Mouse (Mus musculus) left cerebral cortex, adult 8-10 months (tissue): ENCODE data around the gene 6430548M08Rik. TPM values are rescaled to one million over a fixed set of nuclear protein-coding genes. Genes with fewer than 3 reads are reported as not detected.
A peak's percentile ranks its signal among the peaks of the same experiment; 100 is the strongest.

Experiments
- DNase-seq, 2 experiments: peaks; one replicate each; pipeline ENCODE4 v3.0.0; 2022; ENCODE audit warnings: low spot score in 2 of 2
- total RNA-seq, 4 experiments: library from RNA; stranded (reverse); gene quantifications; 2 replicates each; pipeline ENCODE4 v1.2.4; 2022

Gene 6430548M08Rik
- total RNA-seq, 4 experiments from 2014 or later = 219 to 271 (median 241) TPM

DNA sequence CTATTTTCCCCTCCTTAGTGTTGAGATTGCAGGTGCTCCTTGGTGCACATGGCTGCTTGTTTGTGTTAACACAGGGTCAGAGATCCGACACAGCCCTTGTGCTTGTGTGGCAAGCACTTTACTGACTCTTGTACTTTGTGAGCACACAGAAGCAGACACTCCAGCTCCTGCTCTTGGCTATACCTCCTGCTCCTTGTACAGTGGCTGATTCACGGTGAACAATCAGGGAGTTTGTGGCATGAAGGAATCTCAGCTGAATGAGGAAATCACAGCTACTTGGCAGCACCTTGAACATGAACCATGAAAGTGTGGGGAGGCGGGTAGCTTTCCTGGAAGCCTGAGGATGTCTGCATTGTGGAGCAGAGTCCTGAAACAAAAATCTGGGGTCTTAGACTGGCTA is 26.8 kb downstream of the 6430548M08Rik start:
- DNase-seq = no peak

DNA sequence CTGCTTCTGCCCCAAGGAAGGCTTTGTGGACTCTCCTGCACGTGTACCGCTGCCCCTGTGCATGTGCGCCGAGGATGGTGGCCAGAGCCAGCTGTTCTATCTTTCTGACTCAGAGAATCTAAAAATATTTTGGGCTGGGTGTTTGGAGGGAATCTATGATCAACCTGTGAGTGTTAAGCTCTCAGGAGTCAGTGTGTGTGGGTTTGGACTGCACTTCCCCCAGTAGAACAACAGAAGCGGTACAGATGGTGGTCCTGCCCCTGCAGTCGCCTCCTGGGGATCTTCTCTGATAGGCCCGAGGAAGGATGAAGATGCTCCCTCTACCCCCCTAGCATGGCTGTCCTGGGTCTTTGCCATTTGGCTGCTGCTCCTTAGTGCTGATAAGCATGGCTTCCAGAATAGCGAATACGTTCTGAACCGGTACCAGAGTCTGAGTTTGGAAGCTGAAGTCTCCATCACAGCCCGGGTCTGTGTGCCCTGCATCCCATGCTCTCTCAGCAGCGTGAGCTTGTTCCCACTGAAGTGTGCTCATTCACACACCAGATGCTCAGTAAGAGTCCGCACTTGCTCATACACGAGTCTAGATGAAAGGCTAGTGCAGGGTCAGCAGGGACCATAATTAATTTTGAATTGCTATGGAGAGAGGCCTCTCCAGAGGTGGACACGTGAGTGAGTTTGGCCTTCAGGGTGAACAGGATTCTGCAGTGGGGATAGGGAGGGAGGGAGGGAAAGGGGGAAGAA is 30.1 kb downstream of the 6430548M08Rik start:
- DNase-seq = peak in 1 of 2 experiments; percentile 80

DNA sequence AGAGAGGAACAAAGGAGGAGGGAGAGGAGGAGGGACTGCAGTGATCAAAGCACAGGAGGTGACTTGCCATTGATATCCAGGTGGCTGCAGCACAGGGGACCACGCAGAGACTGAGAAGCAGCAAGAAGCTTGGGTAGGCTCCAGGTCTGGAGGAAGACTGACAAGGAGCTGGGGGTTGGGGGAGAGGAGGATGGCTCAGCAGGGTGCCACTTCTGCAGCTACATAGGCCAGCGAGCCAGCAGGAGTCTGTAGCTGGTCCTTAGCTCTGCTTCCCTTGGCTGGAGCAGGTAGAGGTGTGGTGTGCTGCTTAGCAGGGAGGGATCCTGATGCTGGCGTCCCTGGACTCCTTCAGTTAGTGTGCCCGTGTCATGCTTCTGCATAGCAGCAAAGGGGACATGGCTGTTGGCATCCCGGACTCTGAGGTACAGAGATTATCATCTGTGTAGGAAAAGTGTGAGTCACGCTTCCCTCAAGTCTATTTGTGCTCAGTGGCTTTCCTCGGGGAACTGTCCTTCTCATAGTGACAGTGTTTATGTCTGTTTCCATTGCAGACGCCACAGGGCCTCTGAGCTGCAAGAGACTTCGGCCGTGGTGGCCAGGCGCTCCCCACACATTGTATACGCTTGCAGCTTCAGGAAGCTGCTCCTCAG is 30.8 kb downstream of the 6430548M08Rik start:
- DNase-seq = peak; percentile 42 to 75

DNA sequence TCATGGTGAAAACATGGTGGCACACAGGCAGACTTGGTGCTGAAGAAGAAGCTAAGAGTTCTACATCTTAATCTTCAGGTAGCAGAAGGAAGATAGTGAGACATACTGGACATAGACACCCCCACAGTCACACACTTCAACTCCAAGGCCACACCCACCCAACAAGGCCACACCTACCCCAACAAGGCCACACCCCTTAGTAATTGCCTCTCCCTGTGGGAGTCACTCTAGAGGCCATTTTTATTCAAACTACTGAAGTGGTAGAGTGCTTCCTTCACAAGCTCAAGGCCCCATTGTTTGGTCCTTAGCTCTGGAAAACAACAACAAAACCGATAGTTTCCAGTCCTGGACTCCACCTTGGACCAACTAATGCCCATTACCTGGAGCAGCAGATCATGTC is 32.1 kb downstream of the 6430548M08Rik start:
- no peak for DNase-seq

DNA sequence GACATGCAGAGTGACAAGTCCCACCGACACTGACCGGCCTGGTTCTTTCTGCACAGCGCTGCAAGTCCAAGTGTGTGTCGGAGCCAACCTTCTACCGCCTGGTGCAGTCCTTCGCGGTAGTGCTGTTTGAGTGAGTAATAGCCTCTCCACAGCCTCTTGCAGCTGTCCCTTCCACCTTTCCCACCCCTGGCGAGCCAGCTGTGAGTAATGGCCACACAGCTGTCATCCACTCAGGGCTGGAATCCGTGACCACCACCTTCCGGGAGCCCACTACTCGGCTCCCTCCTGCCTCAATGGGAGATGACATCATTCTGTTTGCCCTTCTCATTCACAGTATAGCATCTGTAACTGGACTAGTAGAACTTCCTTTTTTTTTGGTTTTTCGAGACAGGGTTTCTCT is 36.1 kb downstream of the 6430548M08Rik start:
- no peak for DNase-seq

DNA sequence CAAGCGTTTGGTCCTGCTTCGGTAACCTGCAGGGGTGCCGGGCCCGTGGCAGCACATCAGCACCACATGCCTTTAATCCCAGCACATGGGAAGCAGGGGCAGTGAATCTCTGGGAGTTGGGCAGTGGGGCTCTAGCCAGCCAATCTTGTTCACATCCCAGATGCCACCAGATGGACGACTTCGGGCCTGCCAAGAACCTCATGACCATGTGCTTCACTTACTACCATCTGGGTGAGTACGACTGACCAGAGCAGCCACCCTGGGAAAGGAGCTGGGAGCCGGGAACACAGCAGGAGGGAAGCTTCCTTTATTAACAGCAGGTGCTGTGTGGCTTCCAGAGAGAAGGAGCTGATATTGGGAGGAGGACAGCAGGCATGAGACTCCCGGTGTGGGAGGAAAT is 37.2 kb downstream of the 6430548M08Rik start:
- DNase-seq = no peak

DNA sequence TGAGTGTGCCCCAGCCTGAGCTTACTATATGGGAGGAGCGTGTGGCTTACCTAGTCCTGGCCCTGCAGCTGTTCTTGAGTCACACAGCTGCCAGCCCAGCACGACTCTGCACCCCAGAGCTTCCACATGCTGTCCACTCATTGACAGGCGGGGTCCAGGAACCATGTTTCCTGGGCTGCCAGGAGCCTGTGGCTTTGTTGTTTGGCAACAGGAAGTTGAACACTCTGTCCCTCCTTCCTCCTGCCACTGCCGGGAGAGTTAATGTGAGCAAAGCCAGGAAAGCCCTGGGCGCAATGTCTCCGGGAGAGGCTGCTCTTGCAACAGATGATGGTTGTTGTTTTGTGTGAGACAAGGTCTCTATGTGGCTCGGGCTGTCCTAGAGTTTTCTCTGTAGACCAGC is 38.7 kb downstream of the 6430548M08Rik start:
- DNase-seq = no peak

DNA sequence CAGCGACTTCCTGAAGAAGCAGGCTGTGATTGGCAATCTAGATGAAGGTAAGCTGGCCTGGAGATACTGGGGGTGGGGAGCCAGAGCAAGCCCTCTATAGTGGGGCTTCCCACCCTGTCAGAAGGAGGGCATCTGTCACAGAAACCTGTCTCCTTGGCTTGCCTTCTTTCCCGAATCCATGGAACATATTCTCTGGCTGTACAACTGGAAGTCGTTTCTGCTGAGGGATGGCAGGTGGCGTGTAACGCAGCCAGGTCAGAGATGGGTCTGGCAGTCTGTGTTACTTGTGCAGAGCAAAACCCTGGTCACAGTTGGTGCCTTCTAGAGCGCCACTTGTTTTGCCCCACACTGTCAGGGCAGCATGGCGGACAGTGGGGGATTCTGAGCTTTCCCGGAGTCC is 46.4 kb downstream of the 6430548M08Rik start:
- no peak for DNase-seq

DNA sequence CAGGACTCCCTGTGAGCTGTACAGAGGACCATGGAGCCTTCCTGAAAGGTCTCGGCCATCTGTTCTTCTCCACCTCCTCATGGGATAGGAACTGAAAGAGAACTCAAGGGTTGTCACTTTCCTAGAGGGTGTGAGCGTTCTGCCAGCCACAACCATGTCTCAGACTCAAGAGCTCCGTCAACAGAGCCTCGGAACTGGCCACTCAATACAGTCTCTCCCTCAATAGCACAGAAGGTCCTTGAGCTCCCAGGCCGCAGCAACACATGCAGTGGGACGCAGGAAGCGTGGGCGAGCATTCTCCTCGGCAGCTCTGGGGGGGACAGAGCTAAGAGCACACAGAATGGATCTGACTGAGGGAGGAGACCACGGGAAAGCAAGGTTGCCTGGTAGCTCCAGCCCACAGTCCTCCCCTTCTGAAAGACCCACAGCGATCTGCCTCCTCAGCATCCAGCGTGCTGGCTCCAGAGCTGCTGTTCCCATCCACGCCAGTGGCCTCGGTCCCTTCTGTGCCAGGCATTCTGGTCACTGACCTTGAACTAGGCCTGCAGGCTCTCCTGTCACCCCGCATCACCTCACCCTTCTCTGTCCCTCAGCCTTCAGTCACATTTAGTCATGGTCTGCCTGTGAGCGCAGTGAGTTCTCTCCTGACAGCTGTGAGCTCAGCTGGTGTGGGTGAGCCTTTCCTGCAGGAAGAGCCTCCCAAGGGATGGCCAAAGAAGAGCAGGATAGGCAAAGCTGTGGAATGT is 47.9 kb downstream of the 6430548M08Rik start:
- DNase-seq = no peak

DNA sequence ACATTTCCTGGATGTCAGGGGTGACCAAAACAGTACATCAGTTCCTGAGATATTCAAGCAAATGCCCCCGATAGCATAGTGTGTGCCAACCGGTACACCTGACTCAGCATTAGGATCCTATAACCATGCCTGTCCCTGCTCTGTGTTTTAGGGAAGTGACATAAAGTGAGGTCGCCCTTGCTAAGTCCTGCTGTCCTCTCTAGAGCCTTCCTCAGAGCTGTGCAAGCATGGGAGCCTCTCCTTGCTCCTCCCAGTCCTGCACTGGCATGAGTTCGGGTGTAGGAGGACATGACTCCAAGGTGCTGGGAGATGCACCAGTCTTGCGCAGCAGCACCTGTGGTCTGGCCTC is 48.4 kb downstream of the 6430548M08Rik start:
- DNase-seq = no peak

DNA sequence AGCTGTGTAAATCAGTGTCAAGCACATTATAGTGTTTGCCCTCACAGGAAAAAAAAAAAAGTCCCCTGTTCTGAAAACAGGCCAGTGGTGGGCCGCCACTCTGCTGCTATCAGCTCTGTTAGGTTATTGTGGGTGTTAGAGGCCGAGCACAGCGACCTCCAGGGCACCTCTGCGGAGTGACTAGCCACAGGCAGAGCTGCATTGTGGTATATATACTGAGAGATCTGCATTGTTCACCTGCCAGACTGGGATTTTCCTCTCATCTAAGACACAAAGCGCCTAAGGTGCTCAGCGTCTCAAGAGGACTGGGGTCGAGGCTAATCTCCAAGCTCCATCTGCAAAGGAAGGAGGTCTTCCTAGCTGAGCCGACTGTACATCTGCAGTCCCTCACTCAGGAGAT is 49.4 kb downstream of the 6430548M08Rik start:
- no peak for DNase-seq

DNA sequence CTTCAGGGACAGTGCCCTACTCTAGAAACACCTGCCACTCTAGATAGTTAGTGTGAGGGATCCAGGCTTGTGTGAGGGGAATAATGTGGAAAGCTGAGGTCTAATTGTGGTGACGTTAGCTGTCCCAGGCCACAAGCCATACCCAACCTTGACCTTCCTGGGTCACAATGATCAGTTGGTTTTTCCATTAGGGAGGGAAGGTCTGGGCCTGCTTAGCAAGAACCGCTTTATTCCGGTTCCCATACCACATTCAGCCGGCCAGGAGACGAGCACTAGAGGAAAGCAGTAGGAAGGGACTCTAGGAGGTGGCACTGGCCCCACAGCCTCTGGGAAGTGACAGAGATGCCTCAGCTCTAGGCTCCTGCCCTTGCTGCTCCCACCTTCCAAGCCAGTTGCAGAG is 50.1 kb downstream of the 6430548M08Rik start:
- DNase-seq = no peak

DNA sequence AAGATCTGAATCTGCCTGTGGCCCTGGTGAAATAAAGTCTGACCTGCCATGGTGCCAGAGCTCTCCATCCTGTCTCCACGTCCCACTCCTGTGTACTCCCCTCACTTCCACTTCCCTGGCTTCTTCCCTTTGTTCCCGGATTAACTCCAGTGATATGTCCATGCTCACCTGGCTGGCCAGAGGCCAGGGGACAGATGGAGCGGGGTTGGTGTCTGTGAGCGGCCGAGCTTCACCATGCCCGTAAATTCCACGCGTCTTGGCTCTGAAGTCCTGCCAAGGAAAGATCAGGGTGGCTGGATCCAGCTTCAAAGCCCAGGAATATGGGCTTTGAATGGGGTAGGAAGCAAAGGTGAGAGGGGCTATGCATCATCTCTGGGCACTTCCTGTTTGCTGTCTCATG is 53.2 kb downstream of the 6430548M08Rik start:
- DNase-seq = no peak

DNA sequence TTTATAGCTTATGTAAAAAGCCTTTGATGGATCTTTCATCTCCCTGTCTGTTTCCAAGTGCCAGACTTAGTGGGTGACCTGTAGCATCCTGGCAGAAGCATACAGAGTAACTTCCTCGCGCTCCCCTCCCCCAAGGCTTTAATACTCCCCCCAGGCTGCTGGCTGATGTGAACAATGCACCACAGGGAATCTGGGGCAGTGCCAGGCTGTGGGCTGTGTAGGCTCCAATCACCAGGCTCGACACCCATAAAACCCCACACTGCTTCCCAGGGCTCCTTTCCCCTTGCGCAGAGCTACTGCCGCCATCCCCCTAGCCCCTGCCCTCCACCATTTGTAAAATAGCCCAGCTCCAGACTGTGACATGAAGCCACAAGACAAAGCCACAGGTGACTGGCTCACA is 53.9 kb downstream of the 6430548M08Rik start:
- DNase-seq = peak; percentile 45 to 65

DNA sequence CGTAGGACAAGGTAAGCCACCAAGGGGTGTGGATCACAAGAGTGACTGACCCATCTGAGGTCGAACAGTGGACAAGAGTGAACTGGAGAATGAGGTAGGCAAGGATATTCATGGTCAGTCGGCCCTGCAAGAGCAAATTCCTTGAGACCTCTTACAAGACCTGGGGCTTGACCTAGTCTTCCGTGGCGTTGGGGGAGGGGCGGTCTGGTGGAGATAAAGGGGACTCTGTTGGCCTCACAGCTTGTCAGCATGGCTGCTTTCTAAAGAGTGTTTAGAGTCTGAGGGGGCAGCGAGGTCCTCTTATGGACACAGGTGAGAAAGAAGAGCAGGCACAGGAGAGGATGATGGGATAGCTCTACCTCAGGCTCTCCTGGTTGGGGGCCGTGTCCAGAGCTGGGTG is 55.2 kb downstream of the 6430548M08Rik start:
- no peak for DNase-seq

DNA sequence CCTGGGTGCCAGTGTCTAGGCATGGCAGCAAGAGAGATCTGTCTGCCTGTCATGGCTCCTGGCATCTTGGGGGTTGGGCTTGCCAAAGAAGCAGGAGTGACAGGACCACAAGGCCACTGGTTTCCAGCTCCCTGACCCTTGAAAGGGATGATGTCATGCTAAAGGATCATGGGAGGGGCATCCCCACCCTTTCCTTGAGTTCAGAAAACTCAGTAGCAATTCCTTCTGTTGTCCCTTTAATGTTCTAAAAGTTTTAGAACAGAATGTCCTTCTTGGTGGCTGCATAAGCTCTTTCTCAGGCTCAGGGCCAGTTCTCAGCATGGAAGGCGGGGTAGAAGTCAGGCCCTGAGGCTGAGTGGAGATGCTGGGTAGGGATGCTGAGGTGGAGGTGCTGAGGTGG is 59.2 kb downstream of the 6430548M08Rik start:
- DNase-seq = no peak

DNA sequence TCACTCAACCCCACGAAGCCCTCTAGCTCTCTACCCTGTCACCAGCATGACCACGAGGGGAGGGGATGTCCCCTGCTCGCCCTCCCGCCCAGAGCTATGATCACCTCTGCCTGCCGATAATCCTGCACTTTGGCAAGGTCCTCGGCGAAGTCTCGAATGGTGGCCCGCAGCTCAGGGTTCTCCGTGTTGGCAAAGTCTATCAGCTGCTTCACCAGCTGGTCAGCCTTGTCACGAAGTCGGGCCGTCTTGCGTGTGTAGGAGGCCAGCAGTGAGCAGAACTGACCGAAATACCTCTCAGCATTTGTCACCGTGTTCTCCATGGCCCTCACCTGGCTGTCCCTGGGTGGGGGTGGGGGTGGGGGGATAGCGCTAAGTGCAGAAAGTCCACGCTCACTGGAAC is 60.7 kb downstream of the 6430548M08Rik start:
- no peak for DNase-seq

DNA sequence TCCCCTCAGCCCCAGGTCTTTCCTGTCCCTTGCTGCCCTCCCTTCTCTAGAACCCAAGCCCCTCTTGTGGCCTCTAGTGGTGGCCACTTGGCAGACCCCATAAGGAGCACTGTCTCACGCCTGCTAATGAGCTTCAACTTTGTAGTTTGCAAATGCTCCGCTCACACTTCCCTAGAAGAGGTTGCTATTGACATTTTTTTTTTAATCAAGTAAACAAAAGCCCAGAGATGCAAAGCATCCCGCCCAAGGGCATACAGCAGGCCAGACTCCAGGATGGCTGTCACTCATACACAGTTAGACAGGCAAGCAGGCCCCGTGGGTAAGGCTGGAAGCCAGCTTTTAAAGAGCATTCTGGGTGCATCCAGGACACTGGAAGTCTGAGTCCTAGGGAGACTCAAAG is 62.7 kb downstream of the 6430548M08Rik start:
- no peak for DNase-seq

DNA sequence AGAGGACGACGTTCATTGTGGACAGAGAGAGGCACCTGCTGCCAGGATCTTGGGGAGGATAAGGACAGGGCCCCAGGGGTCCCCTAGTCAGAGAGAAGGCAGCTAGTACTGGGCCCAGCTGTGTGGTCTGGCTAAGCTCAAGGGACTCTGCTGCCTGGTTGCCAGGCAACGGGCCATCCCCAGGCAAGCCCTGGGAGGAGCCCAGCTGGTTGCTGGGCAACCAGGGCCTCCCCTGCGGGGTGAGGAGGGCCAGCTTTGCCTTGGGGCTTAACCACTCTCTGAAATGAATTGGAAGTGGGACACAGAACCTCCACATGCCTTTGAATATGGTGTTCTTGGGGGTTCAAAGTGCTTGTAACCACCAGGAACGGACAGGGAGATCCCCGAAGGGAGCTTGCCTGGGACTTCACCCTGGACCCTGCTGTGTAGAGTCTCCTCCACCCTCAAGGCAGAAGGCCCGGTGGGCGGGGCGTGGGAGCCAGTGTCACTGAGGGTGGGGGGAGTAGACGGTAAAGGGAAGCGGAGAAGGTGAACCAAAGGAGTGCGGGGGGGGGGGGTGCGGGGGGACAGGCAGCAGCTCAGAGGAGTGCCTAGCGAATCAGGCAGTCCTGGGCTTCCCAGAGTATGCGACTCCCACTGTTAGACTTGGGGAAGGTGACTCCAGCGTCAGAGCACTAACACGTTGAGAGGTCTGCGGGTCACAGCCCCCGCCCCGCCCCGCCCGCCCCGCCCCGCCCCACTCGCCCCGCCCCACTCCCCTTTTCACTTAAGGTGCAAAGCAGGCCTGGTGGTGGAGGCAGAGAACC is 63.6 kb downstream of the 6430548M08Rik start, which contains the start of gene Fam92b:
TSS of gene Fam92b (minus strand) at position 149 of the 806 bp plus-strand sequence.
- peak in 1 of 2 experiments; percentile 70 for DNase-seq

DNA sequence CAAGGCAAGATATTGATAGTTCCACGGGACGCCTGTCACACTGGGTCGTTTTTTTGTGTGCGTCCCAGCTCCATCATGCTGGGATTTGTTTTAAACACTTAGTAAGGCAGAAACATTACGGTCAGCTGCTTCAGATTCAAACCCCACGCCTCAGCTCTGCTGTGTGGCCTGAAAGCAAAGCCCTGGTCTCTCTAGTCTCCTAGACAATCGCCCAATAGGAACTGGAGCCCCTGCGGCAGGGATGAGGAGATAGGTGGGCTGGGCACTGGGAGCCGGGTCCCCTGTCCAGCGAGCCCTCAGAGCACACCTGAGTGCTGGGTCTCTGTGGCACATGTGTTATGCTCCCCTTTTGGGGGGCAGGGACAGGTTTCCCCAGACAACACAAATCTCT is 64.2 kb downstream of the 6430548M08Rik start:
- DNase-seq = no peak

DNA sequence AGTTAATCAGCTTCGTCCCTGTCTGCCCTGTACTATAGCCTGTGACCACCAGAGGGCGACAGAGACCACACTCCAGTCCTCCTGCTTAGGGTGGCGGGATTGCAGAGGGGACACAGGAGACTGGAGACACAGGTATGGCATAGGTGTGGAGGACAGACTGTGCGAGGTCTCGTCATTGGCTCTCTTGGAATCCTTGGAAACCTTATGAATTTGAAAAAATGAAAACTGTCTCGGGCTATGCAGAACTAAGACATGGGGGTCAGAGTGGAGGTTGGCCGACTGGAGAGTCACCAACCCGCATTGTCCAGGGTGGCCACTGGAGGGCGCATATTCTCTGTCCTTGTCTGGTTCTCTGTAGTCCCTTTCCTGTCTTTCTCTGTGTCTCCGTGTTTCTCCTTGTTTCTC is 65.1 kb downstream of the 6430548M08Rik start:
- peak in 1 of 2 experiments; percentile 95 for DNase-seq
